In the genomic region with DNA sequence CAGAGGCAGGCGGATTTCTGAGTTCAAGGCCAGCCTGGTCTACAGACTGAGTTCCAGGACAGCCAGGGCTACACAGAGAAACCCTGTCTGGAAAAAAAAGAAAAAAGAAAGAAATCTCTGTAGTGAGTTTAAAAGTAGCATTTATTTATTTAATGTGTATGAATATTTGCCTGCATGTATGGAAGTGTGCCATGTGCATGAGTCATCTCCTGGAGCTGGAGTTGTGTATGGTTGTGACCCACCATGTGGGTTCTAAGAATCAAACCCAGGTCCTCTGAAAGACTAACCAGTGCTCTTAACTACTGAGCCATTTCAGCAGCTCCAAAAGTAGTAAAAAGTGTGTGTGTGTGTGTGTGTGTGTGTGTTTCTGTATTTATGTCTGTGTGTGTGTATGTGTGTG, we compare ENCODE assay signal across 31 mouse cellular contexts.
"Had no signal": no experiment of that assay in that cellular context is flagged by ENCODE, and none has a peak within 500 bp of the region (broad histone marks: within the 10 kb centered on the region; RNA-seq: fewer than 3 reads in every experiment).

No protein-coding gene starts in this region.

- H3K4me1 ChIP-seq: limb, embryonic 10.5 days; limb, embryonic 12.5 days; limb, embryonic 13.5 days; limb, embryonic 15.5 days; lung, embryonic 15.5 days; midbrain, embryonic 10.5 days; midbrain, embryonic 12.5 days; midbrain, embryonic 13.5 days; midbrain, embryonic 15.5 days had no signal

- H3K9ac ChIP-seq: limb, embryonic 12.5 days; limb, embryonic 13.5 days; limb, embryonic 15.5 days; liver, embryonic 12.5 days; liver, embryonic 13.5 days; liver, embryonic 14.5 days; liver, embryonic 15.5 days; liver, postnatal 0 days; lung, embryonic 14.5 days; lung, embryonic 15.5 days; midbrain, embryonic 12.5 days; midbrain, embryonic 13.5 days; midbrain, embryonic 15.5 days had no signal

- H3K9me3 ChIP-seq: limb, embryonic 10.5 days; limb, embryonic 12.5 days; limb, embryonic 13.5 days; limb, embryonic 15.5 days; liver, embryonic 12.5 days; liver, embryonic 13.5 days; liver, embryonic 15.5 days; lung, embryonic 15.5 days; megakaryocyte, embryonic 14.5 days; midbrain, embryonic 10.5 days; midbrain, embryonic 12.5 days; midbrain, embryonic 15.5 days had no signal

- H3K27ac ChIP-seq: limb, embryonic 10.5 days; limb, embryonic 12.5 days; limb, embryonic 13.5 days; limb, embryonic 15.5 days; liver, embryonic 14.5 days; liver, embryonic 15.5 days; lung, embryonic 15.5 days; macrophage; midbrain, embryonic 10.5 days; midbrain, embryonic 12.5 days; midbrain, embryonic 13.5 days; midbrain, embryonic 15.5 days had no signal

- H3K4me2 ChIP-seq: limb, embryonic 12.5 days; limb, embryonic 13.5 days; limb, embryonic 15.5 days; liver, embryonic 11.5 days; liver, embryonic 12.5 days; liver, embryonic 13.5 days; liver, embryonic 15.5 days; lung, embryonic 14.5 days; lung, embryonic 15.5 days; midbrain, embryonic 11.5 days; midbrain, embryonic 12.5 days; midbrain, embryonic 13.5 days; midbrain, embryonic 15.5 days had no signal

- H3K4me3 ChIP-seq: limb, embryonic 10.5 days; limb, embryonic 12.5 days; limb, embryonic 13.5 days; limb, embryonic 15.5 days; liver, embryonic 12.5 days; liver, embryonic 13.5 days; liver, embryonic 15.5 days; lung, embryonic 15.5 days; midbrain, embryonic 10.5 days; midbrain, embryonic 12.5 days; midbrain, embryonic 13.5 days; midbrain, embryonic 15.5 days; myocyte had no signal

- ATAC-seq: liver, embryonic 12.5 days; liver, postnatal 0 days; lung, postnatal 0 days; midbrain, embryonic 13.5 days; midbrain, embryonic 15.5 days; midbrain, embryonic 16.5 days had no signal

- DNase-seq: left cerebral cortex, postnatal 4 days; liver; liver, embryonic 13.5 days; liver, postnatal 0 days; lung, adult 18-20 months; lung, adult 2 months; lung, embryonic 14.5 days; lung, postnatal 10 days; lung, postnatal 14 days; lung, postnatal 36 days; lung, postnatal 4 days; midbrain, embryonic 14.5 days had no signal

- H3K27me3 ChIP-seq: limb, embryonic 12.5 days; limb, embryonic 13.5 days; limb, embryonic 15.5 days; liver, embryonic 12.5 days; liver, embryonic 13.5 days; liver, embryonic 15.5 days; lung, embryonic 15.5 days; megakaryocyte, embryonic 14.5 days; midbrain, embryonic 12.5 days; midbrain, embryonic 13.5 days; midbrain, embryonic 15.5 days had no signal
